Mouse (Mus musculus) spleen, adult 12 weeks (tissue): ENCODE data around the gene Kcp.

Experiments
- DNase-seq: peaks from one replicate; pipeline ENCODE4 v3.0.0; 2022; ENCODE audit warnings: low spot score

Gene Kcp

GRCm38 (mm10) chr6:29507447-29508309 is at the start of gene Kcp:
Gene Kcp (minus strand): TSS chr6:29507952.
- no peak for DNase-seq

- no peak for DNase-seq
These were observed 49.4 kb upstream of the Kcp start for GRCm38 (mm10) chr6:29557112-29557511.

GRCm38 (mm10) chr6:29552526-29552925 is 44.8 kb upstream of the Kcp start:
- no peak for DNase-seq

GRCm38 (mm10) chr6:29548086-29548485 is 40.3 kb upstream of the Kcp start:
- no peak for DNase-seq

- DNase-seq = no peak
These were observed 39.8 kb upstream of the Kcp start for GRCm38 (mm10) chr6:29547582-29547981.

GRCm38 (mm10) chr6:29545611-29546010 is 37.9 kb upstream of the Kcp start:
- DNase-seq = no peak

- no peak for DNase-seq
These were observed 33.2 kb upstream of the Kcp start for GRCm38 (mm10) chr6:29540956-29541355.

GRCm38 (mm10) chr6:29540223-29540622 is 32.5 kb upstream of the Kcp start:
- no peak for DNase-seq

- DNase-seq = no peak
These were observed 31.8 kb upstream of the Kcp start for GRCm38 (mm10) chr6:29539502-29539901.

GRCm38 (mm10) chr6:29537221-29537620 is 29.5 kb upstream of the Kcp start:
- no peak for DNase-seq

- DNase-seq = no peak
These were observed 29.0 kb upstream of the Kcp start for GRCm38 (mm10) chr6:29536651-29537193.

GRCm38 (mm10) chr6:29535316-29535715 is 27.6 kb upstream of the Kcp start:
- no peak for DNase-seq

- DNase-seq = no peak
These were observed 22.3 kb upstream of the Kcp start for GRCm38 (mm10) chr6:29530050-29530449.

GRCm38 (mm10) chr6:29529444-29529820 is 21.7 kb upstream of the Kcp start:
- no peak for DNase-seq

GRCm38 (mm10) chr6:29528561-29529443 is 21.1 kb upstream of the Kcp start:
- no peak for DNase-seq

GRCm38 (mm10) chr6:29528165-29528505 is 20.4 kb upstream of the Kcp start:
- no peak for DNase-seq

- DNase-seq = no peak
These were observed 19.8 kb upstream of the Kcp start for GRCm38 (mm10) chr6:29527361-29528164.

GRCm38 (mm10) chr6:29526281-29527251 is 18.8 kb upstream of the Kcp start, which contains the start of gene Irf5:
Gene Irf5 (plus strand): TSS chr6:29526625.
- no peak for DNase-seq

- no peak for DNase-seq
These were observed 17.5 kb upstream of the Kcp start for GRCm38 (mm10) chr6:29525256-29525655.

- DNase-seq = no peak
These were observed 16.3 kb upstream of the Kcp start for GRCm38 (mm10) chr6:29524034-29524489.
